Mouse (Mus musculus): ENCODE data around the gene Ppm1h. TPM values are rescaled to one million over a fixed set of nuclear protein-coding genes. Genes with fewer than 3 reads are reported as not detected.

Ppm1h gene
- polyA plus RNA-seq, 1 experiment from 2014 or later = 34.3 TPM

DNA sequence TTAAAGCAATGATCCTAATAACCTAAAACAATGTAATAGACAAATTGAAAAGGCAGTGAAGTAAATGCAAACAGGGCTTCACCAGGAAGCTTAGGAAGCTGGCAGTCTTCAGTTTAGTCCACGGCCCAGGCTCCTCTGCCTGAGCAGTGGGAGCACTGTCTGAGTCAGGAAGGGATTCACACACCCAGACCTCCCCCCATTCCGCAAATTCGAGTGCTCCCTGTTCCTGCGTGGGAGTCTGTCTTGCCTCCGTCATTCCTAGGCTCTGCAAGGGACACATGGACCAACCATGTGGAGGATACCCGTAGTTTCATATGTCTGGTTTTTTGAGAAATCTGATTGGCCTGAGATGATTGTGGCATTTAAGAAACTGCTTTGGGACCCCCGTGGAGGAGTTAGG, 67.6 kb downstream of the Ppm1h start:
- H3K36me3 ChIP-seq (replicated peaks; ENCODE audit: control insufficient read depth, insufficient read depth) = no peaks in the 10 kb centered on the region
- H3K4me3 ChIP-seq (replicated peaks; ENCODE audit: low read length) = no peak overlapping the region
- ATAC-seq (ENCODE audit: low FRiP score) (no peak), DNase-seq (ENCODE audit: low spot score) (no peak)
- H3K9me3 ChIP-seq (ENCODE audit: control insufficient read depth, low read length) = no peaks in the 10 kb centered on the region
- no peak overlapping the region for H3K4me2 ChIP-seq (replicated peaks)
- WGBS = 84% methylated on average over 7 of the region's 7 CpGs
- H3K27ac ChIP-seq = no peak overlapping the region
- no peak overlapping the region for H3K9ac ChIP-seq
- H3K27me3 ChIP-seq (ENCODE audit: control insufficient read depth, insufficient read depth, low read length) = no peaks in the 10 kb centered on the region
- no peaks in the 10 kb centered on the region for H3K4me1 ChIP-seq (replicated peaks; ENCODE audit: control insufficient read depth, insufficient read depth, low read length)

DNA sequence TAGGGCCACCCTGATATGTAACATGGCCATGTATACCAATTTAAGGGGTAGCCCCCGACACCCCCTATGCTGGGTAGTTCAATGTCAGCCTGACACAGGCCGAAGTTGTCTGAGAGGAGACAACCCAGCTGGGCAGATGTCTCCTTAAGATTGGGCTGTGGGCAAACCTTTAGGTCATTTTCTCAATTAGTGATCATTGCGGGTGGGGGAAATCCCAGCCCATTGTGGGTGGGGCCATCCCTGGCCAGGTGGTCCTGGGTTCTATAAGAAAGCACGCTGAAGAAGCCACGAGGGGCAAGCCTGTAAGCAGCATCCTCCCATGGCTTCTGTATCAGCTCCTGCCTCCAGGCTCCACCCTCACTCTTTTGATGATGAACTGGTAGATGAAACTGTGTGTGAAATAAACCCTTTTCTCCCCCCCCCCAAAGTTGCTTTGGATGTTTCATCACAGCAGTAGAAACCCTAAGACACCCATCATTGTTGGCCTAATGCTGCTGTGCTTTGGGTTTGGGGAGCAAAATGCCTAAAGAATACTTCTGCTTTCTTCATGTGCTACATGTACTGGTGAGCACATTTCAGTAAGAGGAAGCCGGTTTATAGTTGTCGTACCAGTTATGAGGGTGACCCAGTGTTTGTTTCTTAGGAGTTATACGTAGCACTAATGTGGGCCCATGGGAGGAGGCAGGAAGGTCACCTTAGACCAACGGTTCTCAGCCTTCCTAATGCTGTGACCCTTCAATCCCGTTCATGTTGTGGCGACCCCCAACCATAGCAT, 68.8 kb downstream of the Ppm1h start:
- WGBS = 92% methylated on average over 11 of the region's 11 CpGs
- Histone ChIP-seq H3K36me3 (replicated peaks; ENCODE audit: control insufficient read depth, insufficient read depth) (no peaks in the 10 kb centered on the region), H3K4me1 (replicated peaks; ENCODE audit: control insufficient read depth, insufficient read depth, low read length) (no peaks in the 10 kb centered on the region), H3K9me3 (ENCODE audit: control insufficient read depth, low read length) (no peaks in the 10 kb centered on the region), H3K4me3 (replicated peaks; ENCODE audit: low read length) (no peak overlapping the region), H3K27me3 (ENCODE audit: control insufficient read depth, insufficient read depth, low read length) (no peaks in the 10 kb centered on the region), H3K27ac (no peak overlapping the region), H3K9ac (no peak overlapping the region), H3K4me2 (replicated peaks) (no peak overlapping the region)
- no peak for DNase-seq (ENCODE audit: low spot score)
- no peak for ATAC-seq (ENCODE audit: low FRiP score)

DNA sequence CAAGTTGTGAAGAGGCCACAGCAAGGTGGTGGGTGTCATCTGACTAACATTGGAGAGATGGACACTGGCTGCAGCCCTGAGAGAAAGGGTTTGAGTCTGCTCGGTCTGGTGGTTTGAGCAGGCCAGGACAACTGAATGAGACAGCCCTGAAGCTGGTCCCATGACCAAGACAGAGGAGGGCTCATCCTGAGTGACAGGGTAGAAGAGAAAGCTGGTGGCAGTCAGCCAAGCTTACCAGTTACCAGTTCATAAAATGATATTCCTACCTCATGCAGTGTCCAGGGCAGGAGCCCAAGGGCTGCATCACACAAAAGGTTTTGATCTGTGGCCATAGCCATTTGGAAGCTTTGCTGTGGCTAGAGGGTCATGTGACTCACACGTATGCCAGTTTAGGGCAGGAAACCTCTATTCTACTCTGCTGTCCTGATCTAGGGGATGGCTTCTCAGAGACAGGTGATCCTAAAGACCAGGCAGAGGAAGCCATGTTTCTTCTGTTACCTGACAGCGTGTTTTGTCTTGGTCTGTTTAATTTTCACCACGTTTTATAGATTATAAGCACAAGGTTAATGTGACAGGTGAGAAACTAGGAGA, 69.9 kb downstream of the Ppm1h start:
- no peak for DNase-seq (ENCODE audit: low spot score)
- H3K9ac ChIP-seq = no peak overlapping the region
- ATAC-seq (ENCODE audit: low FRiP score) = no peak; the same call in 1 of the 2 replicates
- H3K27me3 ChIP-seq (ENCODE audit: control insufficient read depth, insufficient read depth, low read length) = no peaks in the 10 kb centered on the region
- no peak overlapping the region for H3K4me2 ChIP-seq (replicated peaks)
- peaks cover 8% of the 10 kb centered on the region; the same call in 1 of the 2 replicates for H3K4me1 ChIP-seq (replicated peaks; ENCODE audit: control insufficient read depth, insufficient read depth, low read length)
- H3K27ac ChIP-seq = no peak overlapping the region
- no peaks in the 10 kb centered on the region for H3K36me3 ChIP-seq (replicated peaks; ENCODE audit: control insufficient read depth, insufficient read depth)
- H3K9me3 ChIP-seq (ENCODE audit: control insufficient read depth, low read length) = no peaks in the 10 kb centered on the region
- H3K4me3 ChIP-seq (replicated peaks; ENCODE audit: low read length) = no peak overlapping the region
- 85% methylated on average over 4 of the region's 4 CpGs for WGBS

DNA sequence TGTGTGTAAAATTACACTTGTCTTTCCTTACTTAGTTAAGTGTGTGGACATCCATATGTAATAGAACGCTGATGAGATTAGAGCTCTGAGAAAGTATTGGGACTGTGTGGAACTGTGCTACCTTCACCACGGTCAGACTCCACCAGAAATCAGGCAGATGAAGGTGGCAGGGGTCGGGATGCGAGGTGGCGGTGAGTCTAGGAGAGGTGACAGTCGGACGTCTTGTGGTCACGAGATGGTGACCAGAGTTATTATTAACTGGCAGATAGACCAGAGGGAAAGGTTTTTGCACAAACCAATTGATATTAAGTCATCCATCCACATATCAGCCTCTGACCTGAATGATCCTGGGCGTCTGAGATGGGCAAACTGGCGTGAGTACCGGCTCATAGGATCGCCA, 70.5 kb downstream of the Ppm1h start:
- DNase-seq (ENCODE audit: low spot score) (no peak), ATAC-seq (ENCODE audit: low FRiP score) (no peak)
- Histone ChIP-seq H3K36me3 (replicated peaks; ENCODE audit: control insufficient read depth, insufficient read depth) (no peaks in the 10 kb centered on the region), H3K9ac (no peak overlapping the region), H3K9me3 (ENCODE audit: control insufficient read depth, low read length) (no peaks in the 10 kb centered on the region), H3K4me2 (replicated peaks) (no peak overlapping the region), H3K27ac (no peak overlapping the region), H3K4me1 (replicated peaks; ENCODE audit: control insufficient read depth, insufficient read depth, low read length) (peaks cover 14% of the 10 kb centered on the region; the same call in 1 of the 2 replicates), H3K27me3 (ENCODE audit: control insufficient read depth, insufficient read depth, low read length) (no peaks in the 10 kb centered on the region), H3K4me3 (replicated peaks; ENCODE audit: low read length) (no peak overlapping the region)
- 89% methylated on average over 12 of the region's 12 CpGs for WGBS

DNA sequence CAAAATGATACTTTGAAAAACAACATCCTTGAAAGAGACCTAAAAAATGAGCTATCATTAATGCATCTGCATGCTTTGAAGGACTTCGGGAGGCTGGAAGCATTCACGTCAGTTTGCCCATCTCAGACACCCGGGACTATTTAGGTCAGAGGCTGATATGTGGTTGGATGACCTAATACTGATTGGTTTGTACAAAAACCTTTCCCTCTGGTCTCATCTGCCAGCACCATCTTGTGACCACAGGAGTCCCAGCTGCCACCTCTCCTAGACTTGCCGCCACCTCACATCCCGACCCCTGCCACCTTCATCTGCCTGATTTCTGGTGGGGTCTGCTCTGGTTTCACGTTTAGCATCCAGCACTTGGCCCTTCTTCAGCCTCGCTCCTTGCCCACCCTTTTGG, 71.3 kb downstream of the Ppm1h start:
- no peaks in the 10 kb centered on the region for H3K36me3 ChIP-seq (replicated peaks; ENCODE audit: control insufficient read depth, insufficient read depth)
- no peaks in the 10 kb centered on the region for H3K27me3 ChIP-seq (ENCODE audit: control insufficient read depth, insufficient read depth, low read length)
- H3K4me2 ChIP-seq (replicated peaks) = no peak overlapping the region
- no peak overlapping the region for H3K27ac ChIP-seq
- no peak overlapping the region for H3K4me3 ChIP-seq (replicated peaks; ENCODE audit: low read length)
- ATAC-seq (ENCODE audit: low FRiP score) (no peak), DNase-seq (ENCODE audit: low spot score) (no peak)
- no peak overlapping the region for H3K9ac ChIP-seq
- 89% methylated on average over 7 of the region's 7 CpGs for WGBS
- H3K9me3 ChIP-seq (ENCODE audit: control insufficient read depth, low read length) = no peaks in the 10 kb centered on the region
- peaks cover 14% of the 10 kb centered on the region; the same call in 1 of the 2 replicates for H3K4me1 ChIP-seq (replicated peaks; ENCODE audit: control insufficient read depth, insufficient read depth, low read length)

DNA sequence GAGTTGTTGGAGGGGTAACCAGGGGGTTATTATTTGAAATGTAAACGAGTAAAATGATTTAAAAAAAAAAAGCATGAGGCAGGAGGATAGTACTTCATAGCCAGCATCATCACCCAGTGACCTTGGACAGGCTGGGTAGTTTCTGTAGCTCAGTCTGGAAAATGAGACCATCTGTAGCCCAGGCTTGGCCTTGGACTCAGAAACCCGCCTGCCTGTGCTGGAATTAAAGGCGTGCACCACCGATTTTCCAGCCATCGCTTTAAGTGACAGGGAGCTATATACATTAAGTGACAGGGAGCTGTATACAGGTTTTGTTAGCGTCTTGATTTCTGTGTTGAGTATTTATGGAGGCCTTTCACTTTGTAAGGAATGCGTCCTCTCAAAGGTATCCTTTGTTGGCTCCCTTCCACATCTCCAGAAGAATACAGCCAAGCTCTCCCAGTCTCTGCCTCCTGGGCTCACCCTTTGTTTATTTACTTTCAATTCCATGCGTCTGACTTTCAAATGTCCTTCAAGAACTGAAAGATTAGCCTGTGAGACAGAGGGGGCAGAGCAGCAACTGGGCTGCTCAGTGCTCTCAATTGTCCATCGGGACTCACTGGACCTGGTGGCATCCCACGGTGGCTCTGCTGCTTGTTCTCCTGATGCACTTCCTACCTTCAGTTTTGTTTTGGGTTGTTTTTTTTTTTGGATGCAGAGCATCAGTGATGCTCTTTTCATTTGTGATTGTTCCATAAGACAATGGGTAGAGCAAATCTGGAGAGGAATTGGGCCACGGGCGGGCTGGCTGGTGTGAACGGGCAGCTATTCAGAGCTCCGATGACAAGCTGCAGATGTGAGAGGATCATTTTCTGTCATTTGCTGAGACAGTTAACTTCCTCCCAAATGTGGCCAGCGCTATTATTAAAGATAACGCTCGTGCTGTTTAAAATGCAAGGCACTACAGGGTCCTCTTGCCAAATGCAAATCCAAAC, 74.7 kb downstream of the Ppm1h start:
- no peak overlapping the region for H3K4me3 ChIP-seq (replicated peaks; ENCODE audit: low read length)
- H3K4me1 ChIP-seq (replicated peaks; ENCODE audit: control insufficient read depth, insufficient read depth, low read length) = peaks cover 14% of the 10 kb centered on the region; the same call in 1 of the 2 replicates
- 30% methylated on average over 17 of the region's 17 CpGs for WGBS
- no peak overlapping the region; the same call in 1 of the 2 replicates for H3K4me2 ChIP-seq (replicated peaks)
- H3K9ac ChIP-seq = peak overlapping the region; percentile 18
- no peak overlapping the region for H3K27ac ChIP-seq
- ATAC-seq (ENCODE audit: low FRiP score) (no peak), DNase-seq (ENCODE audit: low spot score) (no peak)
- H3K36me3 ChIP-seq (replicated peaks; ENCODE audit: control insufficient read depth, insufficient read depth) = no peaks in the 10 kb centered on the region
- H3K27me3 ChIP-seq (ENCODE audit: control insufficient read depth, insufficient read depth, low read length) = no peaks in the 10 kb centered on the region
- H3K9me3 ChIP-seq (ENCODE audit: control insufficient read depth, low read length) = no peaks in the 10 kb centered on the region

DNA sequence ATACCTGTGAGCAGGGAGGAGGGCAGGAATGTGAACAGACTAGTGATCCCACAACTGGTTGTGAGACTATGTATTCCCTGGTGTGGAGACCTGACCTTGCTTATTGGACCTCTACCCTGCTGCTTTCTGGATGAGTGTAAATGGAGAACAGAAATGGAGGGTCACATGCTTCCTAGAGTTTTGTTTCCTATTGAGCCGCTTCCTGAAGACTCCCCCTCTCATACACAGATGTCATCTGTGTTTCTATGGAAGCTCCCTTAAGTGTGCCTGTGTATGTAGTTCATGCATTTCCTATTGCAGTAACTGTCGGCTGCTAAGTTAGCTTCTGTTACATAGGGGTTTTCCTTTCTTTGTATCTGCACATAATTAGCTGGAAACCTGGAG, 75.4 kb downstream of the Ppm1h start:
- H3K36me3 ChIP-seq (replicated peaks; ENCODE audit: control insufficient read depth, insufficient read depth) = no peaks in the 10 kb centered on the region
- H3K27ac ChIP-seq = no peak overlapping the region
- H3K4me2 ChIP-seq (replicated peaks) = no peak overlapping the region
- H3K4me3 ChIP-seq (replicated peaks; ENCODE audit: low read length) = no peak overlapping the region
- no peak for DNase-seq (ENCODE audit: low spot score)
- 40% methylated on average over 2 of the region's 2 CpGs for WGBS
- H3K9ac ChIP-seq = peak overlapping the region; percentile 18; the same call in 1 of the 2 replicates
- no peak for ATAC-seq (ENCODE audit: low FRiP score)
- H3K27me3 ChIP-seq (ENCODE audit: control insufficient read depth, insufficient read depth, low read length) = no peaks in the 10 kb centered on the region
- peaks cover 14% of the 10 kb centered on the region; the same call in 1 of the 2 replicates for H3K4me1 ChIP-seq (replicated peaks; ENCODE audit: control insufficient read depth, insufficient read depth, low read length)
- no peaks in the 10 kb centered on the region for H3K9me3 ChIP-seq (ENCODE audit: control insufficient read depth, low read length)

DNA sequence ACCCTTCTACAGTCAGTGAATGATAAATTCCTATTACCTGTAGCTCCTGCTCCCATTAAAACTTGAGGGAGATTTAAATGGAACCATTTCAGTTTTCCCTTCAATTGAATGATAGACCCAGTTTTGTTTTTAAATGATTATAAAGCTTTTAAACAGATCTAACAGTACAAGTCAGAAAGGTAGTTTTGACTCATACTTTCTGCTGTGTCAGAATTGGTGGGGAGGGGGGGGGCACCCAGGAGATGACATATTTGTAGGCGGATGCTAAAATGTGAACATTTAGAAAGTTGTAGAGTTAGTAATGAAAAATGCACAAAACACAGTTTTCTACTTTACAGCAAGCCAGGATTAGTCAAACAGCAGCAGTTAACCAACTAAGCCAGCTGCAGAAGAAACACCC, 76.4 kb downstream of the Ppm1h start:
- Histone ChIP-seq H3K27ac (no peak overlapping the region), H3K4me1 (replicated peaks; ENCODE audit: control insufficient read depth, insufficient read depth, low read length) (peaks cover 14% of the 10 kb centered on the region; the same call in 1 of the 2 replicates), H3K27me3 (ENCODE audit: control insufficient read depth, insufficient read depth, low read length) (no peaks in the 10 kb centered on the region), H3K4me3 (replicated peaks; ENCODE audit: low read length) (no peak overlapping the region), H3K9ac (no peak overlapping the region), H3K36me3 (replicated peaks; ENCODE audit: control insufficient read depth, insufficient read depth) (no peaks in the 10 kb centered on the region), H3K9me3 (ENCODE audit: control insufficient read depth, low read length) (no peaks in the 10 kb centered on the region), H3K4me2 (replicated peaks) (no peak overlapping the region)
- no peak for ATAC-seq (ENCODE audit: low FRiP score)
- DNase-seq (ENCODE audit: low spot score) = no peak
- WGBS = 97% methylated on average over 1 of the region's 1 CpGs
